Mouse (Mus musculus) CH12.LX (cell line): Measurements from ENCODE around the gene Scamp1. TPM values are rescaled to one million over a fixed set of nuclear protein-coding genes. Genes with fewer than 3 reads are reported as not detected.

Source experiments
- DNase-seq: peaks from one replicate; pipeline ENCODE4 v3.0.0-alpha.2; 2013; ENCODE audit errors: extremely low read depth
- H3K27ac ChIP-seq: 2 replicates; pipeline ENCODE4 v1.5.1; 2012; ENCODE audit warnings: low read depth, mild to moderate bottlenecking, control low read depth, moderate library complexity; ENCODE audit not compliant: insufficient read depth
- H3K27me3 ChIP-seq: replicated peaks from 2 replicates; pipeline ENCODE3; 2012; ENCODE audit warnings: inconsistent platforms
- H3K36me3 ChIP-seq, 2 experiments: replicated peaks in 1 of 2; 2 replicates each; pipeline versions ENCODE3 to v1.6.1; 2012; ENCODE audit warnings: inconsistent platforms in 1 of 2, low read length in 1 of 2, mild to moderate bottlenecking in 1 of 2, mixed read lengths in 1 of 2, moderate library complexity in 1 of 2; ENCODE audit not compliant: control insufficient read depth in 1 of 2, insufficient read depth in 1 of 2
- H3K4me1 ChIP-seq, 2 experiments: 2 replicates each; pipeline ENCODE4 v1.6.1; 2012; ENCODE audit warnings: inconsistent platforms in 1 of 2, moderate library complexity in 1 of 2; ENCODE audit not compliant: insufficient read depth in 2 of 2, control insufficient read depth in 1 of 2
- H3K4me2 ChIP-seq: 2 replicates; pipeline ENCODE4 v1.6.1; 2012; ENCODE audit warnings: low read depth, mild to moderate bottlenecking, control low read depth; ENCODE audit not compliant: poor library complexity, insufficient read depth, severe bottlenecking
- H3K4me3 ChIP-seq, 3 experiments: fragments of 150-350 bp in 1 of 3; sonication (generic) in 1 of 3; replicated peaks in 1 of 3; 2 replicates each; pipeline versions ENCODE3 to v1.5.1; 2011 to 2012; ENCODE audit warnings: low read depth in 2 of 3, low read length in 2 of 3, mild to moderate bottlenecking in 2 of 3, moderate library complexity in 2 of 3, control low read depth in 1 of 3, improper control_type of control experiment in 1 of 3, inconsistent platforms in 1 of 3, mixed read lengths in 1 of 3; ENCODE audit not compliant: poor library complexity in 1 of 3
- H3K79me2 ChIP-seq: replicated peaks from 2 replicates; pipeline ENCODE4 v1.6.1; 2012; ENCODE audit warnings: mild to moderate bottlenecking, moderate library complexity; ENCODE audit not compliant: control insufficient read depth, poor library complexity, insufficient read depth, severe bottlenecking; ENCODE audit errors: extremely low read depth
- H3K9ac ChIP-seq: 2 replicates; pipeline ENCODE4 v1.6.1; 2012; ENCODE audit warnings: low read depth, mild to moderate bottlenecking, control low read depth, moderate library complexity; ENCODE audit not compliant: insufficient read depth
- H3K9me3 ChIP-seq: replicated peaks from 2 replicates; pipeline ENCODE3; 2012; ENCODE audit warnings: low read length, inconsistent platforms, mixed read lengths
- BHLHE40 ChIP-seq: IDR thresholded peaks from 2 replicates; pipeline ENCODE4 v1.6.1; 2011; ENCODE audit warnings: mild to moderate bottlenecking, low read depth, low read length, improper control_type of control experiment
- CHD1 ChIP-seq: IDR thresholded peaks from 2 replicates; pipeline ENCODE4 v1.6.1; 2012; ENCODE audit warnings: low read depth, low read length, improper control_type of control experiment, inconsistent platforms
- CHD2 ChIP-seq: IDR thresholded peaks from 2 replicates; pipeline ENCODE4 v1.6.1; 2011; ENCODE audit warnings: low read length, improper control_type of control experiment
- CTCF ChIP-seq, 2 experiments: IDR thresholded peaks in 1 of 2; conservative IDR thresholded peaks in 1 of 2; 2 replicates each; pipeline ENCODE4 v1.5.1; 2011 to 2012; ENCODE audit warnings: low read depth in 2 of 2, low read length in 2 of 2, improper control_type of control experiment in 1 of 2, inconsistent platforms in 1 of 2, mild to moderate bottlenecking in 1 of 2, moderate library complexity in 1 of 2
- EP300 ChIP-seq: IDR thresholded peaks from 2 replicates; pipeline ENCODE4 v1.6.1; 2011; ENCODE audit warnings: low read length, improper control_type of control experiment
- ETS1 ChIP-seq: conservative IDR thresholded peaks from 2 replicates; pipeline ENCODE4 v1.6.1; 2012; ENCODE audit warnings: low read depth, mild to moderate bottlenecking, inconsistent platforms, low read length, improper control_type of control experiment, moderate library complexity
- JUN ChIP-seq: IDR thresholded peaks from 2 replicates; pipeline ENCODE4 v1.6.1; 2011; ENCODE audit warnings: low read depth, mild to moderate bottlenecking, low read length, improper control_type of control experiment, moderate library complexity; ENCODE audit not compliant: insufficient read depth
- JUND ChIP-seq: conservative IDR thresholded peaks from 2 replicates; pipeline ENCODE4 v1.6.1; 2011; ENCODE audit warnings: low read depth, low read length, improper control_type of control experiment
- KAT2A ChIP-seq: IDR thresholded peaks from 2 replicates; pipeline ENCODE4 v1.6.1; 2012; ENCODE audit warnings: low read length, improper control_type of control experiment, inconsistent platforms; ENCODE audit not compliant: insufficient replicate concordance
- MAFK ChIP-seq: IDR thresholded peaks from 2 replicates; pipeline ENCODE4 v1.6.1; 2011; ENCODE audit warnings: low read length, improper control_type of control experiment; ENCODE audit not compliant: insufficient replicate concordance
- MAX ChIP-seq: IDR thresholded peaks from 2 replicates; pipeline ENCODE4 v1.6.1; 2011; ENCODE audit warnings: low read length, improper control_type of control experiment
- MYC ChIP-seq: IDR thresholded peaks from 2 replicates; pipeline ENCODE4 v1.6.1; 2011; ENCODE audit warnings: low read depth, mild to moderate bottlenecking, improper control_type of control experiment, low read length
- PAX5 ChIP-seq: IDR thresholded peaks from 2 replicates; pipeline ENCODE4 v1.6.1; 2012; ENCODE audit warnings: low read length, inconsistent platforms, mixed read lengths
- POLR2AphosphoS2 ChIP-seq: IDR thresholded peaks from 2 replicates; pipeline ENCODE4 v1.6.1; 2011; ENCODE audit warnings: low read depth, low read length, improper control_type of control experiment
- USF1 ChIP-seq: IDR thresholded peaks from 2 replicates; pipeline ENCODE4 v1.6.1; 2014; ENCODE audit warnings: low read depth, mild to moderate bottlenecking, inconsistent platforms, low read length, improper control_type of control experiment
- USF2 ChIP-seq: conservative IDR thresholded peaks from 2 replicates; pipeline ENCODE4 v1.6.1; 2011; ENCODE audit warnings: low read depth, low read length, improper control_type of control experiment
- ZC3H11A ChIP-seq: IDR thresholded peaks from 2 replicates; pipeline ENCODE4 v1.6.1; 2012; ENCODE audit warnings: low read depth, mild to moderate bottlenecking, inconsistent platforms, low read length, improper control_type of control experiment
- ZKSCAN1 ChIP-seq: IDR thresholded peaks from 2 replicates; pipeline ENCODE4 v1.6.1; 2012; ENCODE audit warnings: low read depth, inconsistent platforms, low read length, improper control_type of control experiment, borderline replicate concordance
- ZNF384 ChIP-seq: IDR thresholded peaks from 2 replicates; pipeline ENCODE4 v1.6.1; 2012; ENCODE audit warnings: low read depth, low read length, improper control_type of control experiment, inconsistent platforms
- dilution Hi-C: fragments of 300-500 bp; cut with MboI; formaldehyde crosslinking; loops from 2 replicates; pipeline ENCODE4 v1.14.3; 2020; ENCODE audit warnings: low sequenced_read_pairs; ENCODE audit not compliant: extremely low pct_unique_long_range_greater_than_20kb, extremely low pct_ligation_motif_present
- in situ Hi-C: fragments of 300-500 bp; cut with MboI; formaldehyde crosslinking; loops from 3 replicates; pipeline ENCODE4 v1.14.3; 2019; ENCODE audit warnings: low sequenced_read_pairs, low pct_ligation_motif_present, low pct_unique_long_range_greater_than_20kb, mixed read lengths
- polyA plus RNA-seq: library from polyadenylated mRNA; unstranded; fragments of >175 nt; gene quantifications from 2 replicates; pipeline ENCODE4 v1.2.1, GENCODE M21; 2012; ENCODE audit warnings: low read depth; ENCODE audit not compliant: insufficient read length
- total RNA-seq, 2 experiments: library from RNA; depleted of rRNA; stranded (reverse); fragments of 300-350 nt in 1 of 2; fragments of >200 nt in 1 of 2; gene quantifications; 2 replicates each; pipeline ENCODE4 v1.2.3; 2012 to 2014

The Scamp1 gene
- total and polyA plus RNA-seq, 3 experiments, result not detected

DNA sequence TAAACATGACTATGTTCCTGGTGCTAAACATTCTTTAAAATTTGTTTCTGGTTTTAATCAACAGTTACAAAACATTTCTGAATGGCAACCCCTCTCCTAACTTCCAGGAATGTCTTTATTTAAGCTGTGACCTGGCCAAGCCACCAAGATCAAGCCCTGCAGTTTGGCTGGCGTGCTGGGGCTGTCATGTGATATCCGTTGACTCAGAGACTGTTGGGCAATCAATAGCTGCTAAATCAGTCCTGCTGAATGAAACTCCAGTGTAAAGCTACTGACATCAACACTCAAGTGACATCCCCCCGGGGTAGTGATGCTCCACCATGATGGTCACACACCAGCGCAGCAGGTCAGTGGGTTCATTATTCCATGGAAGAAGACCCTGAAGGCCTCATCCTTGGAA lies 12.7 kb upstream of the Scamp1 start:
- Histone ChIP-seq H3K9ac (no peak overlapping the region), H3K36me3 (no peaks in the 10 kb centered on the region), H3K79me2 (no peaks in the 10 kb centered on the region), H3K27ac (no peak overlapping the region), H3K4me3 (no peak overlapping the region), H3K4me1 (peaks cover 3 to 9% of the 10 kb centered on the region in 2 experiments; a peak in 3 of 4 replicates), H3K27me3 (no peaks in the 10 kb centered on the region), H3K4me2 (no peak overlapping the region), H3K9me3 (no peaks in the 10 kb centered on the region)
- TF ChIP-seq MYC (no peak), ZKSCAN1 (no peak), BHLHE40 (no peak), ETS1 (no peak), MAX (no peak), KAT2A (no peak), POLR2AphosphoS2 (no peak), CHD1 (no peak), USF2 (no peak), MAFK (no peak), CHD2 (no peak), PAX5 (no peak), ZNF384 (no peak), EP300 (no peak), JUND (no peak), JUN (no peak)
- DNase-seq, result no peak
- dilution Hi-C loops, result no loop called here
- in situ Hi-C loops, result no loop called here

- Histone ChIP-seq H3K4me2 (peak overlapping the region; percentile 25), H3K27ac (no peak overlapping the region)
Measured at GRCm38 (mm10) chr13:94296371-94296770, 10.7 kb upstream of the Scamp1 start.

More at GRCm38 (mm10) chr13:94296371-94296770, 10.7 kb upstream of the Scamp1 start:
- peak; percentile 59 for TF ChIP-seq USF1
- no peak for TF ChIP-seq CTCF (conservative IDR thresholded peaks at IDR 0.05 in 1 of 2, IDR thresholded peaks at IDR 0.05 in 1 of 2; ENCODE audit: low read depth in 2 of 2, low read length in 2 of 2)
- TF ChIP-seq BHLHE40, result peak; percentile 40; the same call in 1 of the 2 replicates
- TF ChIP-seq ZC3H11A, result no peak
- TF ChIP-seq USF2, result peak; percentile 47
- peak; percentile 55; the same call in 1 of the 2 replicates for TF ChIP-seq MAX
- no peaks in the 10 kb centered on the region for H3K36me3 ChIP-seq
- H3K9me3 ChIP-seq, result no peaks in the 10 kb centered on the region
- H3K27me3 ChIP-seq, result no peaks in the 10 kb centered on the region
- H3K4me1 ChIP-seq, result peaks cover 3 to 9% of the 10 kb centered on the region in 2 experiments; a peak in 3 of 4 replicates
- H3K79me2 ChIP-seq, result no peaks in the 10 kb centered on the region
- H3K4me3 ChIP-seq, result peak overlapping the region; percentile 2 to 48 (median 42)
- no peak overlapping the region for H3K9ac ChIP-seq
- DNase-seq, result peak; percentile 11
- in situ Hi-C loops (no loop called here), dilution Hi-C loops (no loop called here)
